Mouse (Mus musculus): ENCODE measurements around the gene Cfap161. TPM values are rescaled to one million over a fixed set of nuclear protein-coding genes. Genes with fewer than 3 reads are reported as not detected.

Gene Cfap161
- total and polyA plus RNA-seq, 2 experiments from 2014 or later: 0.90 TPM; not detected in 1

DNA sequence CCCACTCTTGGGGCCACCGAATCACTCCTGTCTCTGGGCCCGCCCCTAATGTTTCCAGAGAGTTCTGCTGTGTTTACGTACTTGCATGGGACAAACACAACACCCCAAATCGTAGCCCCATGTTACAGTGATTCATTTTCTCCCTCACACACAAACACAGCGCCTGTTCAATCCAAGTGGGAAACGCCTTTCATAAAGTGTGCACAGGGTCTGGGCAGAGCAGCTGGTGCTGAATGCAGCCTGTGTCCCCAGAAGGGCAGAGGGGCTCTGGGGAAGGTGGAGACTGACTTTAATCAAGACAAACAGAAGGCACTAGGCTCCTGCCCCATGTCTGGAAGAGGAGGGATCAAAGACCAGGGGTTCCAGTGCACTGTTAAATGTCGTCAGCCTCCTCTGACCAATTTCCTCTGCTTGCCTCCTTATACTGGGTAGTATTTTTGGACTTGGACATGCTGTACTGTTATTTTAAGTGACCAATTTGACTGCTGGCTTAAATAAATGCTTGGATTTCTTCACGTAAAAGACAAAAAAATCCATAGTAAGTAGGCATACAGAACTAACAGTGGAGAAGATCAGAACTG lies 48.5 kb downstream of the Cfap161 start:
- Histone ChIP-seq H3K27me3 (ENCODE audit: control insufficient read depth, insufficient read depth, low read length) (0 out of 2 replicates have a peak, but pooled peaks cover 4% of the 10 kb centered on the region), H3K27ac (ENCODE audit: low read depth) (peak overlapping the region; percentile 50), H3K4me2 (ENCODE audit: low read depth, low read length) (peak overlapping the region; percentile 47), H3K36me3 (replicated peaks; ENCODE audit: control insufficient read depth, insufficient read depth, low read length) (no peaks in the 10 kb centered on the region), H3K4me3 (ENCODE audit: low read depth, low read length) (peak overlapping the region; percentile 26; the same call in 1 of the 2 replicates), H3K4me1 (ENCODE audit: control insufficient read depth, insufficient read depth) (peaks cover 4% of the 10 kb centered on the region; the same call in 1 of the 2 replicates), H3K9ac (replicated peaks; ENCODE audit: low read depth, low read length) (no peak overlapping the region), H3K9me3 (replicated peaks; ENCODE audit: control insufficient read depth, low read length) (no peaks in the 10 kb centered on the region)
- 54% methylated on average over 8 of the region's 8 CpGs for WGBS
- no peak for ATAC-seq (ENCODE audit: insufficient read depth, low read depth)
- TF ChIP-seq CTCF (IDR thresholded peaks at IDR 0.05; ENCODE audit: low read depth) (no peak), EP300 (IDR thresholded peaks at IDR 0.05; ENCODE audit: low read depth) (no peak)
- DNase-seq (ENCODE audit: low spot score): no peak

DNA sequence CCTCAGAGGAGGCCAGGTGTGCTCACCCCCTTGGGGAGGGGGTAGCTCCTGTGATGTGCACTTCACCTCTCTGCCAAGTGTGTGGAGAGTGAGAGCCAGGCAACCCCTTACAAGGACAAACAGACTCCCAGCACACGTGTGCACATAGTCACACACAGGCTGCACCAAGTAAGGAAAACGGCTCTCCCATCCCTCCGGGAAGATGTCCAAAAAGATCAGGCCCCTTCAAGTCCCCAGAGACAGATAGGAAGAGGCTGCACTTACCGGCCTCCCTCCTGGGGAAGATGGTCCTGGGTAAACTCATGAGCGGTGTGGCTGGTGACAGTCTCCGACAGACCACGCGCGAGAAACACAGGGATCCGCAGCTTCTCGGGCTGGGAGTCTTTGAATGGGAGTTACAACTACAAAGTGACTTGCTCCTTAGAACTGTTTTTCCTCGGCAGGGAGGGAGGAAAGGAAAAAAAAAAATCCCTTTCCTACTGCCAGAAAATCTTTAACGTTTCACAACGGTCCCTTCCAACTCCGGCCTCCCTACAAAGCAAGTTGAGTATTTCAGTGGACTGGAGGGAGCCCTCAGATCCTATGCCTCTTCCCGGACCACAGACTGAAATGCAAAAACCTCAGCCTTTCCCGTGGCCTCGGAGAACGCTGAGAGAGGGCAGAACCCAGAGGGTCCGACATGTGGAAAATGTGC lies 49.1 kb downstream of the Cfap161 start, which contains the start of gene Il16:
Il16 (minus strand) TSS at position 314 of the 694 bp plus-strand sequence.
- peak within 1 kb of the TSS; percentile 47 for H3K4me2 ChIP-seq (ENCODE audit: low read depth, low read length)
- H3K27me3 ChIP-seq (ENCODE audit: control insufficient read depth, insufficient read depth, low read length): 0 out of 2 replicates have a peak, but pooled peaks cover 4% of the 10 kb centered on the region
- no peak for DNase-seq (ENCODE audit: low spot score)
- no peak within 1 kb of the TSS for H3K9ac ChIP-seq (replicated peaks; ENCODE audit: low read depth, low read length)
- no peaks in the 10 kb centered on the region for H3K36me3 ChIP-seq (replicated peaks; ENCODE audit: control insufficient read depth, insufficient read depth, low read length)
- peak within 1 kb of the TSS; percentile 26 for H3K4me3 ChIP-seq (ENCODE audit: low read depth, low read length)
- ATAC-seq (ENCODE audit: insufficient read depth, low read depth): peak; percentile 47
- peak within 1 kb of the TSS; percentile 50 for H3K27ac ChIP-seq (ENCODE audit: low read depth)
- WGBS: 18% methylated on average over 20 of the region's 20 CpGs
- H3K4me1 ChIP-seq (ENCODE audit: control insufficient read depth, insufficient read depth): peaks cover 4% of the 10 kb centered on the region; the same call in 1 of the 2 replicates
- no peaks in the 10 kb centered on the region for H3K9me3 ChIP-seq (replicated peaks; ENCODE audit: control insufficient read depth, low read length)
- no peak for TF ChIP-seq CTCF (IDR thresholded peaks at IDR 0.05; ENCODE audit: low read depth)
- no peak for TF ChIP-seq EP300 (IDR thresholded peaks at IDR 0.05; ENCODE audit: low read depth)

DNA sequence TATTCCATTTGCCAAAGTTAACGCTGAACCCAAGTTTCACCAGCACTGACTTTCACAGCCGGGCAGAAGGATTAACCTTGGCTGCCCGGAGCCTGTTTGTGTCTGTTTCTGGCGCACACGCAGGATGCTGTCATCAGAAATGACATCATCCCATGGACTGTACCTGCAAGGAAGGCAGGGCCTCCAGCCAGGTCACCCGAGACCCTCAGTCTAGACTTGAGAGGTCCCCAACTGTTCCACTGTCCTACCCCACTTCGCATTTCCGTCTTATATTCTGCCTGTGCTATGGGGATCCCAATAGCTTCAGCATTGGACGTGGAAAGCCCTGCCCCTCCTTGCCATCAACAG lies 49.6 kb downstream of the Cfap161 start:
- H3K9ac ChIP-seq (replicated peaks; ENCODE audit: low read depth, low read length): no peak overlapping the region
- H3K9me3 ChIP-seq (replicated peaks; ENCODE audit: control insufficient read depth, low read length): no peaks in the 10 kb centered on the region
- peak overlapping the region; percentile 47 for H3K4me2 ChIP-seq (ENCODE audit: low read depth, low read length)
- H3K27ac ChIP-seq (ENCODE audit: low read depth): peak overlapping the region; percentile 50
- H3K4me1 ChIP-seq (ENCODE audit: control insufficient read depth, insufficient read depth): peaks cover 4% of the 10 kb centered on the region; the same call in 1 of the 2 replicates
- DNase-seq (ENCODE audit: low spot score) (no peak), ATAC-seq (ENCODE audit: insufficient read depth, low read depth) (peak; percentile 27)
- no peaks in the 10 kb centered on the region for H3K36me3 ChIP-seq (replicated peaks; ENCODE audit: control insufficient read depth, insufficient read depth, low read length)
- 53% methylated on average over 9 of the region's 9 CpGs for WGBS
- 0 out of 2 replicates have a peak, but pooled peaks cover 4% of the 10 kb centered on the region for H3K27me3 ChIP-seq (ENCODE audit: control insufficient read depth, insufficient read depth, low read length)
- H3K4me3 ChIP-seq (ENCODE audit: low read depth, low read length): peak overlapping the region; percentile 26
- TF ChIP-seq CTCF (IDR thresholded peaks at IDR 0.05; ENCODE audit: low read depth) (no peak), EP300 (IDR thresholded peaks at IDR 0.05; ENCODE audit: low read depth) (no peak)

DNA sequence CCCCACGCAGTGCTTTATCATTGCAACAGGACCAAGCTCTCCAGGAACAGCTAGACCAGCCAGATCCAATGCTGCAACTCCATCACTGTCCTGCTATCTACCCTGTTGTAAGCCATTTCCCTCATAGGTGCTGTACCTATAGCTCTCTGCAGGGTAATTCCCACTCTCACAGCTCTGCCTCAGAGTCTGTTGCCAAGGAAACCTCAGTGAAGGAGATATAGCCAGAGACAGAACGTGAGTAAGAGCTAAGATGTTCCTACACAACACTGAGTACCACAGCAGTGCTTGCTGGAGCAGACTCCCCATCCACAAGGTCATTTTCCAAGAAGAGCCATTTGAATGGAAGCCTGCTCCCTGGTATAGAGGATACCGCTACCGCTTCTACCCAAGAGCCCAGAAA lies 50.4 kb downstream of the Cfap161 start:
- Histone ChIP-seq H3K9me3 (replicated peaks; ENCODE audit: control insufficient read depth, low read length) (no peaks in the 10 kb centered on the region), H3K4me2 (ENCODE audit: low read depth, low read length) (0 out of 2 replicates have a peak overlapping the region, but pooled peaks have one; percentile 2), H3K4me3 (ENCODE audit: low read depth, low read length) (no peak overlapping the region), H3K27me3 (ENCODE audit: control insufficient read depth, insufficient read depth, low read length) (0 out of 2 replicates have a peak, but pooled peaks cover 4% of the 10 kb centered on the region), H3K9ac (replicated peaks; ENCODE audit: low read depth, low read length) (no peak overlapping the region), H3K4me1 (ENCODE audit: control insufficient read depth, insufficient read depth) (peaks cover 4% of the 10 kb centered on the region; the same call in 1 of the 2 replicates), H3K36me3 (replicated peaks; ENCODE audit: control insufficient read depth, insufficient read depth, low read length) (no peaks in the 10 kb centered on the region), H3K27ac (ENCODE audit: low read depth) (no peak overlapping the region)
- DNase-seq (ENCODE audit: low spot score) (no peak), ATAC-seq (ENCODE audit: insufficient read depth, low read depth) (no peak)
- TF ChIP-seq EP300 (IDR thresholded peaks at IDR 0.05; ENCODE audit: low read depth) (no peak), CTCF (IDR thresholded peaks at IDR 0.05; ENCODE audit: low read depth) (no peak)
- WGBS: 81% methylated on average over 4 of the region's 4 CpGs

DNA sequence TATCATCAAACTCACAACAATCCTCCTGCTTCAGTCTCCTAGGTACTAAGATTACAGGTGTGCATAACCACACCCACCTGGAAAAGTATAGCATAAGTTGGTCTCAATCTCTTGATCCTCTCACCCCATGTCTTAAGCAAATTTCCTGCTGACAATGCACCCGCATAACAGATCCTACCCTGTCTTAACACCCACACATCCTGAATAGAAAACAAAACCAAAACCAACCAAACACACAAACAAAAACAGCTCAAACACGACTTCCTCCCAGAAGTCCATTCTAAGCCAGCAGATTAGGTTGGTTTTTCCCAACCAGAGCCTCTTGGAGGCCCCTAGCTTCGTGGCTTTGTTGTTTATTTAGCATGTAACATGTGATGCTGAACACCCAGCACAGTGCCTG lies 52.0 kb downstream of the Cfap161 start:
- ATAC-seq (ENCODE audit: insufficient read depth, low read depth) (no peak), DNase-seq (ENCODE audit: low spot score) (no peak)
- Histone ChIP-seq H3K4me3 (ENCODE audit: low read depth, low read length) (no peak overlapping the region), H3K27ac (ENCODE audit: low read depth) (no peak overlapping the region), H3K4me1 (ENCODE audit: control insufficient read depth, insufficient read depth) (peaks cover 4% of the 10 kb centered on the region; the same call in 1 of the 2 replicates), H3K9me3 (replicated peaks; ENCODE audit: control insufficient read depth, low read length) (no peaks in the 10 kb centered on the region), H3K36me3 (replicated peaks; ENCODE audit: control insufficient read depth, insufficient read depth, low read length) (no peaks in the 10 kb centered on the region), H3K4me2 (ENCODE audit: low read depth, low read length) (no peak overlapping the region), H3K27me3 (ENCODE audit: control insufficient read depth, insufficient read depth, low read length) (0 out of 2 replicates have a peak, but pooled peaks cover 4% of the 10 kb centered on the region), H3K9ac (replicated peaks; ENCODE audit: low read depth, low read length) (no peak overlapping the region)
- WGBS: 42% methylated on average over 3 of the region's 3 CpGs
- TF ChIP-seq EP300 (IDR thresholded peaks at IDR 0.05; ENCODE audit: low read depth): no peak
- TF ChIP-seq CTCF (IDR thresholded peaks at IDR 0.05; ENCODE audit: low read depth): no peak

Data from heart, postnatal 0 days (tissue).